Mouse (Mus musculus) liver, postnatal 0 days (tissue): ENCODE measurements around the gene Exd2.

ENCODE experiments used
- CTCF ChIP-seq: sonication (generic); IDR thresholded peaks from 2 replicates; pipeline ENCODE4 v1.5.1; 2016; ENCODE audit warnings: antibody characterized with exemption, low read depth
- EP300 ChIP-seq: IDR thresholded peaks from 2 replicates; pipeline ENCODE4 v1.6.1; 2016; ENCODE audit warnings: antibody characterized with exemption, low read depth, mild to moderate bottlenecking

DNA sequence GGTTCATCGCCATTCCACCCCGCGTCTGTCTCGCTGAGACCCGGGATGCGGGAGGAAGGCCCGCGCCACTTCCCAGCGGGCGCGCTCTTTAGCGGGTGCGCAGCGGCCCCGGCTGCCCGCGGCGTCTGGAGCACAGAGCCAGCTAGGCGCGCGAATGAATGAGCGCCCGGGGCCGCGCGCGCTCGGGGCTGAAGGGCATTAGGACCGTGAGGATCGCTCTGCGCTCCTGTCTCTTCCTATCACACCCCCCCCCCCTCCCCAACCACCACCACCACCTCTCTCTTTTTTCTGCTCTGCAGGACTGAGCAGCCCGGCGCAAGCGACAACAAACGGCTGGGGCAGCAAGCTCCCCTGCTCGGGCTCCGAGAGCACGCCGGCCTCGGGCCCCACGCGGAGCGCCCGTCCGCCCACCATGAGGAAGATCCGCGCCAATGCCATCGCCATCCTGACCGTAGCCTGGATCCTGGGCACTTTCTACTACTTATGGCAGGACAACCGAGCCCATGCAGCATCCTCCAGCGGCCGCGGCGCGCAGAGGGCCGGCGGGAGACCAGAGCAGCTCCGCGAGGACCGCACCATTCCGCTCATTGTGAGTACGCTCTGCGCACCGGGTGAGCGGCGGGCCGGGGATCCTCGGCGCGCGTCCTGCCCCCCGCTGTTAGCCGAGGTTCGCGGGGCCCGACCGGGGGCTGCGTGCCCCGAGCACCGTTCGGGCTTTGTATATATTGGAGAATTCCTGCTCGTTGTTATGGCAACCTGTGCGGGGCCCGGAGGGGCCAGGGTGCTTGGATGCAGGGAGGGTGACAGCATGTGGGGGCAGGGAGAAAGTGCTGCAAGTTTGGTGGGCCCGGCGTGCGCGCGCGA lies 56.1 kb downstream of the Exd2 start:
- TF ChIP-seq CTCF (no peak), EP300 (no peak)
